Mouse (Mus musculus): ENCODE results near the gene Srgap3.

DNA sequence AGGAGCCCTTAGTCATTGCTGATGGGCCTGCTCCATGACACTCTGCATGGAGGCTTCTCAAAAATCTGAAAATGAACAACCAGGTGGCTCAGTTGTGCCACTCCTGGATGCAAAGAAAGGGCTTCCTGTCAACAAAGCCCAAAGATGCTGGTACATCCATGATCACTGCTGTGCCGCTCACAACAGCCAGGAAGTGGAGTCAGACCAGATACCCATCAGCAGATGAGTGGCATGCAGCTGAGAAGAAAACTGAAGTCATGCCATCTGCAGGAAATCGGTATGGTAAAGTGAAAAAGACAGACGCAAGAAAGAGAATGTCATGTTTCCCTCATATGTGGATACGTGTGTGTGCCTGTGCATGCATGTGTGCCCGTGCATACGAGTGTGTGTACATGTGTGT lies 20.3 kb upstream of the Srgap3 start:
- TF ChIP-seq CTCF (conservative IDR thresholded peaks at IDR 0.05; ENCODE audit: low read length) (no peak), POU5F1 (IDR thresholded peaks at IDR 0.05; ENCODE audit: borderline replicate concordance, low read length) (no peak)

All from E14TG2a.4 (cell line).